Mouse (Mus musculus) adrenal gland (tissue): ENCODE results near the gene Myl9.
"Not testable (repeated sequence)": the region's sequence is repeated elsewhere in the genome, so short reads cannot be mapped to it uniquely, and the experiment has no call there.

ENCODE experiments used
- intact Hi-C: fragments of 180-260 bp; cut with DNase I; formaldehyde crosslinking; loops from one replicate; pipeline ENCODE4 v1.15.1; 2025

Gene Myl9

DNA sequence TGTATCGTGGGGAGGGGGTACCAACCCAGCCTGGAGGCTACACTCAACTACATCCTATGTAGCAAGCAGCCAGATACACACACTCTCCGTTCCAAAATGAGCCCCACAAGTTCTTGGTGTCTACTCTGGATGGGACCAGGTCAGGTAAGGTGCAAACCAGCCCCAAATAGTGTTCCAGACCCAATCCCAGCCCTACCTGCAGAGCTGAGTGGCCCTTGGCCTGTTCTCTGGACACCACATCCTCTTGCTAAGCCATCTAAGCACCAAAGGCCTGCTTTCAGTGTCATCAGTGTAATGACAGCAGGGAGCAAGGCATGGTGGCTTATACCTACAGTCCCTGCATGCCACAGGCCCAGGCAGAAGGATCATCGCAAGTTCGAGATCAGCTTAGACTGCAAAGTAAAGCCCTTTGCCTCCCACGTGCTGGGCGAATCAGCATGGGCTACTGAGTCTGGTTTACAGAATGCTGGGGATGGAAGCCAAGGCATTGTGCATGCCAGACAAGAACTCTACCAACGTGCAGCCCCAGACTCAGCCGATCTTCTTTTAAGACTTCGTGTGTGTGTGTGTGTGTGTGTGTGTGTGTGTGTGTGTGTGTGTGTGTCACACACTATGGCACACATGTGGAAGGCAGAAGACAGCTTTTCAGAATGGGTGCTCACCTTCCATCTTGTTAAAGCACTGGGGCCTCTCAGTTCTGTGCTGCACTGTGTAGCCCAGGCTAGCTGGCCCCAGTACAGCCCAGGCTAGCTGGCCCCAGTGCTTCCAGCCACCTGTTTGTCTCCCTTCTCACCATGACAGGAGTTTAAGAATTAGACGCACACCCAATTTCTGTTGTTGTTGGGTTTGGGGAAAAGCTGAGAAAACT, 7.5 kb downstream of the Myl9 start:
- intact Hi-C loops: no loop called here

- intact Hi-C loops: no loop called here
These were observed 8.1 kb downstream of the Myl9 start for GRCm38 (mm10) chr2:156783349-156783728.

DNA sequence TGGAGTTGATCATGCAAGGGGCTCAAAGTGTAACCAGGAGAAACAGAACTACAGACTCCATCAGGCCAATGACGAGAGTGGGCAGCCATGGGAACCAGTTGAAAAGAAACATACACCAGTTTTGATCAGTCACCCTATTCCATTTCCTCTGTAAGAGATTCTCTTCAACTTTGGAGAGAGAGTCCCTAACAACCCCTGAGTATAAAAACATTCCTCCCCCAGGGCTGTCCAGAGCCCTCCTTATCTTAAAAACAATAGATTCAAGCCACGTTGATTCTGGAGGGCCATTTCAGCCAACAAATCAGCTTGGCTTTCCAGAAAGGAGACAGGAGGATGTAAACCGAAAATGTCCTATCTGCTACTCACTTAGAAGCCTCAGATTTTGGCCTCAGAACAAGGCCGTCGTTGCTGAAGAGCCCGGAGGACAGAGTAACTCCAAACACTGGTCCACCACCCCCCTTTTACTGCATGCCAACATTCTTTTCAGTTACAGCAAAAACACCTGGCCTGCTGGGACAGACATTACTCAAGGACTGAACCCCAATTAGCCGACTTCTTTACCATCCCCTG, 8.9 kb downstream of the Myl9 start:
- intact Hi-C loops: no loop called here

GRCm38 (mm10) chr2:156784891-156785290, 9.7 kb downstream of the Myl9 start:
- intact Hi-C loops: no loop called here

DNA sequence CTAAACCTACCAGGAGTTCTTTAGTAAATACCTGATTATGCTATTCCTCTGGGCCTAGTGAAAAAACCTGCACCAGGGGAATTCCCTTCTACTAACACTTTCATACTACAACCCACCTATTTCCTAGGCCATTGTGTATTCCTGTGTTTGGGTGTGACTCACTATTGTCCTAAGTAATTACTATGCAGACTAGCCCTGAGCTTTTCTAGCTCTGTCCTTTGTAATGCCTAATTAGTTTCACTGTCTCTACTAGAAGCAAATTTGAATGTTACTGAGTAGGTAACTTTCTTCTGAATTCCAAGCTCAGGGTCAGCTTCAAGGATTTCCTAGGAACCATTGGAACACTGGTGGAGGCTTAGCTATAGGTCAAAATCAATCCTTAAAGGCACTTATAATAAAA, 11.1 kb downstream of the Myl9 start:
- intact Hi-C loops: not testable (repeated sequence)

DNA sequence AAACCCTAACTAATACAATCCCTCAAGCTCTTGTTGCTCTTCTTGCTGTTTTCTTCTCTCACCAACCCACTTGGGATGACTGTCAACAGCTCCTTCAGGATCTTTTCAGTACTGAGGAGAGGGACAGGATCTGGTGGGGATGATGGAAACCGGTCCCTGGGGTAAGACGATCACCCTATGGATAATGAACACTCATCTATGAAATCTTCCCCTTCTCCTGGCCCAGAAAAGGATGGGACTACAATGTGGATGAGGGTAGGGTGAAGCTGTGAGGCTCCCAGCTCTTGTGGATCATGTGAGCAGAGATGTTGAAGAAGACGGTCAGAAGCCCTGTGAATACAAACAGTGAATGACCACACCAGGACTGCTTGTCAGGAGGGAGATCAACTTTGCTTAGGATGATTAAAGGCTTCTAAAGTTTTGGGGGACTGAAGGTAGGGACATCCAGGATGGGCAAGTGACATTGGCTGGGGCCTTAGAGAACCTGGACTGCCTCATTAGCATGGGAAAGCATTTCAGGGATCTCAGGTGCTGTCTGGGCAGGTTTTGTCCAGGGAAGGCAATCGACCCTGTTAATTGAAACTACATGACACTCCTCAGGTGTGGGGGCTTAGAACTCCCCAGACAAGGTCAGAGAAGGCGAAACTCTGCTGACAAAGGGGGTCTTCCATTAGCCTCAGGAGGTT, 12.0 kb downstream of the Myl9 start:
- intact Hi-C loops: no loop called here

DNA sequence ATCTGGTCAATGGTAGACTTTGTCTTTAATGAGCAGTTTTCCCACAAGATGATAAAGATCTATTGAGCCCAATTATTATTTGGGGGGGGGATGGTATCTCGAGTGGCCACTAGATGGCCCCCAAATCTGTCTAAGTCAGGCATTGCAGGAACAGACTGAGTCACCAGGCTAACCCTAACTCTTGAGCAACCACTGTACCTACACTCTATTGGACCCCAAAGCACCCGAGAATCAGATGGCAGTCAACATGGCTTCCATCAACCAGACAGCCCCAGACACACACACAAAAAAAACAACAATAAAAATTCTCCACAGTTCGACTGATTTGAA, 12.5 kb downstream of the Myl9 start:
- intact Hi-C loops: no loop called here

DNA sequence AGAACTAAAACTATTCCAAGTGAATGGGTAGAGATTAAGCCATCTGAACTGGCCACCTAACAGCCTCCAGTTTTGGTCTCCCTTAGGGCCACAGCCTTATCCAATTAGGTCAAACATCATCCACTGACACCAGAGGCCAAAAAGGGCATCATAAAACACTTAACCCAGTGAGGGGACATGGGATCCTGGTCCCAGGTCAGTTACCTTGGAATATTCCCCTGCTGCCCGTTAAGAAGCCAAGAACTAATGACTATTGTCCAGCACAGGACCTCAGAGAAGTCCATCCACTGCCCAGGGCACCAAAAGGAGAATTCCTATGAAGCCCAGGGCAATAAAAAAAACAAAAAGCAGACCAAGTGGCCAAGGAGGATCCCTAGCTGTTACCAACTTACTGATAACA, 13.6 kb downstream of the Myl9 start:
- intact Hi-C loops: no loop called here

DNA sequence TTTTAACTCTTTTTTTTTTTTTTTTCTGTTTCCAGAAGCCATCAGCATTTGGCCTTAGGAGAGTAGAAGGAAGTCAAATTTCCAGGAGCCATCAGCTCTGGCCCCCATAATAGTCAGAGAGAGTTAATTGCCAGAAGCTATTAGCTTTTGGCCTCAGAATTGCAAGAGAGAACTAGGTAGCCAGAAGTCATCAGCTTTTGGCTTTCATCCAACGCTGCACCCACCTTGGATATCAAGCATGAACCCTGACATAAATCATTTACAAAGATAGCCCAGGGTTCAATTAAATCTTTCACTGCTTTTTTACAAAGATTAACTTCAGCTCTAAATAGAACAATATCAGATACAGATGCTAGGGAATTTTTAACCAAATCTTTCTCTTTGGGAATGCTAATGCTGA, 23.3 kb downstream of the Myl9 start:
- intact Hi-C loops: no loop called here

DNA sequence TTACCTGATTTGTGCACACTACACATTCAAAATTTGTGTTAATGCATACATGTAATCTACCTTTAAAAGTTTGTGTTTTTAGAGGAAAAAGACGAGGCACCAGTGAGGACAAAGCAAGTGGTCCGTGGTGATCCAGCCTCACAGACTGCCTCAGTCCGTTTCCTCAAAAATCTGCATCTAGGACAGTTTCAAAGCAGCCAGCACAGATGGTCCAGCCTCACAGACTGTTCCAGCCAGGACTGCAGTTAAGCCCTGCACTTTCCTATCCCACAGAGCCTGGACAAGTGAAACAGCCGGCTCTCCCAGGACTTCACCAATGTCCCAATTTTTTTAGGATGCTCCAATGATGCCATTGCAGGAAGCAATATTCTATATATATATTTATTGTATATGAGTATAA, 25.8 kb downstream of the Myl9 start:
- intact Hi-C loops: no loop called here

GRCm38 (mm10) chr2:156802116-156802515, 26.9 kb downstream of the Myl9 start:
- intact Hi-C loops: not testable (repeated sequence)

DNA sequence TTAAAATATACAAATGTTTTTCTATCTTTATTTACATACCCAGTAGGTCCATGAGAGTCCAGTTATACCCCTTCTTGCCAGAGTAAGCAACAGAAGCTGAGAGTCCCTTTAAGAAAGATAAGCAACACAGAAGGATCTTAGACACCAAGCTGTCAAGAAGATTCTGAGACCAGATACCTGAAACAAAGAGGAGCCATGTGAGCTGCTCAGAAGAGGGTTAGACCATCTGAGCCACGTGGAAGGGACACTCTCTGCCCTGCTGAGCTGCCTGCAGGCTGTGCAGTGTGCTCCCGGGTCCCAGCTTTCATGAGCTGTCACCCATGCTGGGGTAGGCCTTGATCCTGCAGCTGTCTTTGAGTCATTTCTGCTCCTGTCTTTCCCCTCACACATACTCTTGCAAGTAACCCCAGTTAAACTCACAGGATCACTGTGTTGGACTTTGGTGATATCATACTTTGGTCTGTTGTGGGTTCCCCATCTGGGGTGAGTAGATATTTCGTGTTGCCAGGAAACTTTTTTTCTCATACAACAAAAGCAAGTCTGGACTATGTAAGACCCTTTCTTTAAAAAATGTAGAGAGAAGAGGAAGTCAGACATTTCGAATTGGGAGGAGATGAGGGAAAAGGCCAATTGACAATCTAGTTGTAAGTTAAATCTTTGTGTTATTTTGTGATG, 28.6 kb downstream of the Myl9 start:
- intact Hi-C loops: no loop called here

- intact Hi-C loops: no loop called here
These were observed 29.4 kb downstream of the Myl9 start for GRCm38 (mm10) chr2:156804589-156804988.

DNA sequence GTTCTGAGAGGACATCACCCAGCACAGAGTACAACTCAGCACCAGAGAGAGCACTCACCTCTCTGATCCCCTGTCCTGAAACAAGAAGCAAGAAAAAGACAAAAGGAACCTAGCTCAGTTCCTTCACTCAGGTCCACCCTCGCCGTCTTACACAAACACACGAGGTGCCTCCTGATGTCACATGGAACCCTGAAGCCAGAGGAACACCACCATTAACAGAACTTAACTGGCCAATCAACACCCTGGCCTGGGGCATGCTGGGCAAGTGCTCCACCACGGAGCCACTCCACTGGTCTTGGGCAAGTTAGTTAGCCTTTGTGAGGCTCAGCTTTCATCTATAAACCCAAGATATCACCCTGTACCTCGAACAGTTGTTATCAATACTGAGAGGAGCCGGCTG, 31.7 kb downstream of the Myl9 start:
- intact Hi-C loops: loop anchor here (5.0 kb wide), 1 partner anchor 45 kb away; no protein-coding TSS in a partner anchor

- intact Hi-C loops: loop anchor here (5.0 kb wide), 1 partner anchor 43 kb away; no protein-coding TSS in a partner anchor
These were observed 34.4 kb downstream of the Myl9 start for GRCm38 (mm10) chr2:156809579-156809978.

DNA sequence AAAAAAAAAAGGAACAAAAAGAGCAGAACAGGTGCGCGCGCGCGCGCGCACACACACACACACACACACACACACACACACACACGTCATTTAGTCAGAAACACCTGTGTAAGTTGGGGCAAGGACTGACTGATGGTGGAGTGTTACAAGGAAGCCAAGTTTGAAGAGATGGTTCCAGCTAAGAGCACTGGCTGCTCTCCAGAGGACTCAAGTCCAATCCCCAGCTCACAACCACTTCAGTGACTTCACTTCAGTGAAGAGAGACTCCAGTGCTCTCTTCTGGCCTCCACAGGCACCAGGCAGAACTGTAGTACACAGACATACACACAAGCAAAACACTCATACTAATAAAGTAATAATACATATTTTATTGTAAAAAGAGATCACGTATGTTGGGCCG, 35.5 kb downstream of the Myl9 start:
- intact Hi-C loops: loop anchor here (5.0 kb wide), 1 partner anchor 282 kb away; no protein-coding TSS in a partner anchor

- intact Hi-C loops: loop anchor here (5.0 kb wide), 1 partner anchor 281 kb away; no protein-coding TSS in a partner anchor
These were observed 36.3 kb downstream of the Myl9 start for GRCm38 (mm10) chr2:156811556-156811955.

DNA sequence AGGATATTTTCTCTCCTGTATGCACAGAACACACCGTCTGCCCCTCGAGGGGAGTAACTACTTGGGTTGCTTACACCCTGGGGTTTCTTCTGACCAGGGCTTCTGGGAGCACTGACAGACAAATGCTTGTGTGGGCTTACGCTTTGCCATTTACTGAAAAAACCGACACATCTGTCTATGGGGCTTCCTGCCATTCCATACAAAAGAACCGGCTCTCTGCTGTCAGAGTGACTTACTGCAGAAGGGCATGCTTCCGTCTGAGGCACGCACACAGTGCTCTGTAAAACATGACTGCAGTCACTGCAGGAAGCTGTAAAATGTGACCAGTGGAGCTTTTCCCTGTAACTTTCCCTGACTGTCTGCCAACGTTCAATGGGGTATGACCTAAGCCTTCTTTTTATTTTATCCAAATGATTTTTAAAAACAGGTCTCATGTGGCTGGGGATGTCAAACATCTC, 39.2 kb downstream of the Myl9 start:
- intact Hi-C loops: loop anchor here (5.0 kb wide), 1 partner anchor 278 kb away; no protein-coding TSS in a partner anchor

DNA sequence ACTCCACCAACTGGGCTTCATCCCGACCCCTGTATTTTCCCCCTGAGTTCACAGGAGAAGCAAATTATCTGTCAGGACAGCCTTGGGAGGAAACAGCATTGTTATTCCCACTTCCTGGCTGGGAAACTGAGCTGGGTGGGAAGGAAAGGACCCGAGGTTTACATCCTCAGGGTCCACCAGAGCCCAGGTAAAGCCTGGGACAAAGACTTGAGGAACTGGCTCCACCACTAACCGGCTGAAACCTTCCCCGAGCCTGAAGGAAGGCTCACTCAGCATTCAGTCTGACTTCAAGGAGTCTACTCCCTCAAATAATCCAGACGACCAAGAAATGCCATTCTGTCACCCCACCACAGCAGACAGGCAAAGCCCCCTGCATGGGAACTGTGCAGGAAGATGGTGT, 39.7 kb downstream of the Myl9 start:
- intact Hi-C loops: loop anchor here (5.0 kb wide), 1 partner anchor 277 kb away; no protein-coding TSS in a partner anchor

DNA sequence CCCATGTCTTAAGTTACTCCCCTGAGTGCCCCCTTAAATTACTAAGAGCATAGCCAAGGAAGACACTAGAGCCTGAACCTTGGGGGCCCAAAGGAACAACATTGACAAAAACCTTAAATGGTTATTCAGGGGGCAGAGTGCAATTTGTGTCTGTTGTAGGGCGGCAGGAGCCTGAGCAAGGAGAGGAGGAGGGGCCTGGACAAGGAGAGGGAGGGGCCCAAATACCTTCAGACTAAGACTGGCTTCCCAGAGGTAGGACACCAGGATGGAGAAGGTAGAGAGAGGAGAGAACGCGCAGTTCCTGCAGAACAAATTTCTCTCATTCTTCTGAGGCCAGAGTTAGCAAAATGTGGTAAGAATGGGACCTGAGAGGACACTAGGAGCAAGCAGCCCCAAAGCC, 40.2 kb downstream of the Myl9 start:
- intact Hi-C loops: no loop called here

DNA sequence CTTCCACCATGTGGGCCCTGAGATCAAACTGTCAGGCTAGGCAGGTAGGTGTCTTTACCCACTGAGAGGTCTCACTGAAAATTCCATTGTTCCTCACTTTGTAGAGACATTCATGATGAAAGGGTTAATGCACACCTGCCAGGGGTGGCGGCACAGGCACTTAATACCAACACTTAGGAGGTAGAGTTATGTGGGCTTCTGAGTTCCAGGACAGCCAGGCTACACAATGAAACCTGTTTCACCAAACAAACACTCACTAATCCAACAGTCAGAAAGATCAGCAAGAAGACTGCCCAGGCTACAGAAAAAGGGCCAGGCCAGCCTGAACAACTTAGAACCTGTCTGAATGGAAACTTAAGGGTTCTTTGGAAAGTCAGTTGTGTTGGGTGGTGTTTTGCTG, 40.9 kb downstream of the Myl9 start:
- intact Hi-C loops: no loop called here

GRCm38 (mm10) chr2:156825128-156825527, 49.9 kb downstream of the Myl9 start:
- intact Hi-C loops: not testable (repeated sequence)
